Mouse (Mus musculus) neutrophil, adult 65 days (primary cell): ENCODE measurements around the gene Dcaf8. TPM values are rescaled to one million over a fixed set of nuclear protein-coding genes. Genes with fewer than 3 reads are reported as not detected.

ENCODE experiments used
- total RNA-seq: library from RNA; stranded (reverse); gene quantifications from 2 replicates; pipeline ENCODE4 v1.2.4, GENCODE M21; 2023

Dcaf8 gene
- total RNA-seq = 40.2 and 52.4 TPM in 2 replicates

GRCm38 (mm10) chr1:172147835-172148278, at the start of gene Dcaf8:
Dcaf8 (plus strand) TSS chr1:172148084.

GRCm38 (mm10) chr1:172126376-172127347, 21.2 kb upstream of the Dcaf8 start, which contains the start of gene Pex19:
Pex19 (plus strand) TSS chr1:172126755.

GRCm38 (mm10) chr1:172206141-172206917, 58.4 kb downstream of the Dcaf8 start, which contains the start of gene Pea15a:
Pea15a (minus strand) TSS chr1:172206804.

DNA sequence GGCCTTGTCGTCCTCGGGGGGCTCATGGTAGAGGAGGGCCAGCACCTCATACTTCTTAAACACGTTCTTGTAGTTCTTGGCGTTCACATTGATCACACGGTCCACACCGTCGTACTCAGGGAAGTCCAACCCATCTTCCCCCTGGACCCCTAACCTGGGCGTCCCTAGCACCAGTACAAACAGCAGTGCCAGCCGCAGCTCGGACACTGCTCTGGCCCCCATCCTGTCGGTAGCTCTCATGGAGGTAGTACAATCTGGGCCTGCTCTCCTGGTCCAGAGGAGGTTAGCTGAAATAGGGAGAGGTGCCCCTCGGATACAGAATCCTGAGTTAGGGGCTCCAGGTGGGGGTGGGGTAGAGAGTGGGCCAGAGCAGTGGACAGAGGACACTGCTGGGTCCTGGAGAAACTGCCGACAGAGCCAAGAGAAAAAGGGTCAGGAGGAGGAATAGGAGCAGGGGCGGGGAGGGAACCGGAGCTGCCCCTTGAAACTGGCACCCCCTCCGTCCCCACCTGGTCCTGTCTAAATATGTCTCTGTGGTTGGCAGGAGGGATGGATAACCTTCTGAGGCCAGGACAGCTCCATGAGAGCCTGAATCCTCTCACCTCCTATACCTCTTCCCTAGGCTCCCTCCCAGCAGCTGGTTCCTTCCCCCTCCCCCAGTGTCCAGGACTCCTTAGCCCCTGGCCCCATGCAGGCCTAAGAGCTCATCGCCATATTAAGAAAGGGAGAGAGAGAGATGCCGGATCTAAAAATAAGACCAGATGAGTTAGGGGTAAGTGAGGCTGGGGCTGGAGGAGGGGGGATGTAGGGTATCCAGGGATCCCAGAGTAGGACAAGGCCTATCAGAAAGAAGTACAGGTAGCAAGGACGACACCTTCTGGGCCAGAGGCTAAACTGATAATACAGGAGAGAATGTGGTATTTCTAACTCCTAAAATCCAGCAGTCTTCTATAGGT, 71.8 kb downstream of the Dcaf8 start, which contains the start of gene Casq1:
Gene Casq1, minus strand, starts transcription at position 418 of the 956 bp plus-strand sequence.

Other genes with a start within 250 kb of the Dcaf8 start
- 1.0 and 1.9 TPM in 2 replicates for gene Slamf6, start 230.6 kb upstream of the Dcaf8 start, total RNA-seq
- 1.1 and 2.3 TPM in 2 replicates for gene Vangl2, start 119.6 kb upstream of the Dcaf8 start, total RNA-seq
- not detected in 2 replicates for gene Nhlh1, start 90.5 kb upstream of the Dcaf8 start, total RNA-seq
- 131 and 182 TPM in 2 replicates for gene Copa, start 65.6 kb upstream of the Dcaf8 start, total RNA-seq
- gene Ncstn, start 65.3 kb upstream of the Dcaf8 start, total RNA-seq = 86.3 and 97.7 TPM in 2 replicates
- gene Pex19, start 21.3 kb upstream of the Dcaf8 start, total RNA-seq = 40.7 and 44.3 TPM in 2 replicates
- 7.1 and 7.4 TPM in 2 replicates for gene Pea15a, start 58.7 kb downstream of the Dcaf8 start, total RNA-seq
- gene Casq1, start 71.8 kb downstream of the Dcaf8 start, total RNA-seq = not detected in 2 replicates
- gene Atp1a4, start 110.3 kb downstream of the Dcaf8 start, total RNA-seq = not detected in 2 replicates
- 20.9 and 27.6 TPM in 2 replicates for gene Igsf8, start 113.6 kb downstream of the Dcaf8 start, total RNA-seq
- gene Atp1a2, start 150.0 kb downstream of the Dcaf8 start, total RNA-seq = not detected in 2 replicates
- not detected in 2 replicates for gene Kcnj9, start 181.2 kb downstream of the Dcaf8 start, total RNA-seq
- gene Kcnj10, start 193.1 kb downstream of the Dcaf8 start, total RNA-seq = 2.7 and 2.9 TPM in 2 replicates
- 15.5 and 19.6 TPM in 2 replicates for gene Pigm, start 228.5 kb downstream of the Dcaf8 start, total RNA-seq